Mouse (Mus musculus) heart, postnatal 0 days (tissue): ENCODE data around the gene Bola1. TPM values are rescaled to one million over a fixed set of nuclear protein-coding genes. Genes with fewer than 3 reads are reported as not detected.

ENCODE experiments used
- ATAC-seq: fragments of 200-750 bp; cut with Nextera tagmentation; 2 replicates; pipeline ENCODE4 v1.8.0; 2017; ENCODE audit warnings: low read depth, moderate number of reproducible peaks, moderate library complexity; ENCODE audit not compliant: insufficient read depth
- DNase-seq: peaks from one replicate; pipeline ENCODE4 v3.0.0-alpha.2; 2016; ENCODE audit warnings: low spot score
- H3K27ac ChIP-seq: fragments of 300-500 bp; sonication (generic); 2 replicates; pipeline ENCODE4 v1.5.1; 2014; ENCODE audit warnings: low read depth, mild to moderate bottlenecking
- H3K27me3 ChIP-seq: fragments of 300-500 bp; sonication (generic); 2 replicates; pipeline ENCODE4 v1.6.1; 2014; ENCODE audit warnings: low read length, mixed read lengths; ENCODE audit not compliant: control insufficient read depth, insufficient read depth
- H3K36me3 ChIP-seq: fragments of 300-500 bp; sonication (generic); replicated peaks from 2 replicates; pipeline ENCODE4 v1.6.1; 2014; ENCODE audit warnings: low read length, mixed read lengths; ENCODE audit not compliant: control insufficient read depth, insufficient read depth
- H3K4me1 ChIP-seq: fragments of 300-500 bp; sonication (generic); 2 replicates; pipeline ENCODE4 v1.6.1; 2014; ENCODE audit warnings: antibody characterized with exemption; ENCODE audit not compliant: control insufficient read depth, insufficient read depth
- H3K4me2 ChIP-seq: fragments of 300-500 bp; sonication (generic); 2 replicates; pipeline ENCODE4 v1.6.1; 2014; ENCODE audit warnings: low read depth, mild to moderate bottlenecking, low read length, moderate library complexity
- H3K4me3 ChIP-seq: fragments of 300-500 bp; sonication (generic); 2 replicates; pipeline ENCODE4 v1.5.1; 2014; ENCODE audit warnings: low read depth, low read length
- H3K9ac ChIP-seq: fragments of 300-500 bp; sonication (generic); replicated peaks from 2 replicates; pipeline ENCODE4 v1.6.1; 2014; ENCODE audit warnings: low read depth, low read length, mixed read lengths
- H3K9me3 ChIP-seq: fragments of 300-500 bp; sonication (generic); replicated peaks from 2 replicates; pipeline ENCODE4 v1.6.1; 2016; ENCODE audit warnings: low read length; ENCODE audit not compliant: control insufficient read depth
- CTCF ChIP-seq: IDR thresholded peaks from 2 replicates; pipeline ENCODE4 v1.5.1; 2016; ENCODE audit warnings: antibody characterized with exemption, control low read depth, low read depth
- EP300 ChIP-seq: IDR thresholded peaks from 2 replicates; pipeline ENCODE4 v1.6.1; 2016; ENCODE audit warnings: antibody characterized with exemption, low read depth
- WGBS: fragments of 180-500 bp; shearing (Covaris S2); extraction: QIAGEN DNeasy Blood & Tissue Kit; methylation state at CpG from one replicate; pipeline ENCODE4 v1.1.7; 2014; 5-methylcytosine and 5-hydroxymethylcytosine counted together
- polyA plus RNA-seq: library from polyadenylated mRNA; unstranded; fragments of >200 nt; fragmentation: Nextera tagmentation; extraction: Ambion mirVana; gene quantifications from 2 replicates; pipeline ENCODE4 v1.2.1, GENCODE M21; 2015
- total RNA-seq: library from RNA; depleted of rRNA; stranded (reverse); fragments of >200 nt; gene quantifications from 2 replicates; pipeline ENCODE4 v1.2.3, GENCODE M21; 2014; ENCODE audit warnings: low replicate concordance

The Bola1 gene
- total and polyA plus RNA-seq, 2 experiments from 2014 or later: 30.0 to 55.3 TPM

DNA sequence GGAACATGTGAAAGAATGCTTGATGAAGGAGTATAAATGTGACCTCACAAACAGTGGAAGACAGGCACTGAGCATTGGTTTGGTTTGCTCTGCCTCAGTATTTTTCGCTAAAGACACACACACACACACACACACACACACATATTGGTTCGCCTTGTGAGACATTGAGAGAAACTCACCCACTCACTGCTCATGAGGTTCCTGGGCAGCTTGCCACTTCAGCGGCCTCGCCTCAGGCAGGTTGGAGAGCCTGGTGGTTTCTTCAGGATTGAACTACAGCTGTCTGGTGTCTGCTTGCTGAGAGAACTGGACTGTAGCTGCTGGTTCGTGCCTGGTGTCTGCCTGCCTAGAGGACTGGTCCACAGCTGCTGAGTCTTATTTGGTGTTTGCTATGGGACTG is 40.7 kb upstream of the Bola1 start:
- Histone ChIP-seq H3K27ac (no peak overlapping the region), H3K27me3 (no peaks in the 10 kb centered on the region), H3K36me3 (no peaks in the 10 kb centered on the region), H3K9ac (no peak overlapping the region), H3K4me3 (no peak overlapping the region), H3K4me2 (no peak overlapping the region), H3K9me3 (no peaks in the 10 kb centered on the region), H3K4me1 (peaks cover 21% of the 10 kb centered on the region; the same call in 1 of the 2 replicates)
- no peak for DNase-seq
- TF ChIP-seq EP300: no peak
- no peak for TF ChIP-seq CTCF
- ATAC-seq: no peak
- WGBS: 90% methylated on average over 5 of the region's 5 CpGs

DNA sequence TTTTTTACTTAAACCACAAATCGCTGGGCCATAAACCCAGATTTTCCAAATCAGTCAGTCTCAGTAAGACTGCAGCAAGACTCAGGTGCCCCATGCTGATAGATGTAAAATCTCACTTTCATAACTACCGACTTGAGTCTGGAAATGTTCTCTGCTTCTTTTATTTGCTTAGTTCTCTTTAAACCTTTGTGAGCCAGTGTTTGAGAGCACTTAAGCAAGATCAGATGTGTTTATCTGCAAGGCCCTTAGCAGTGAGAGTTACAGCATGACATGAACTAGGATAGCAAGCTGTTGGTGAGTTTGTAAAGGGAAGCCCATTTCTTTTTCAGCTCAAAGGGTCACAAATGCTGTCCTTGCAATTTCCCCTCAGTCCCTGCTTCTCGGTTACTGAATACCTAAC is 37.7 kb upstream of the Bola1 start:
- Histone ChIP-seq H3K36me3 (no peaks in the 10 kb centered on the region), H3K4me2 (no peak overlapping the region), H3K9ac (no peak overlapping the region), H3K27ac (no peak overlapping the region), H3K9me3 (no peaks in the 10 kb centered on the region), H3K4me1 (peaks cover 12% of the 10 kb centered on the region; the same call in 1 of the 2 replicates), H3K27me3 (no peaks in the 10 kb centered on the region), H3K4me3 (no peak overlapping the region)
- 77% methylated on average over 3 of the region's 3 CpGs for WGBS
- no peak for DNase-seq
- TF ChIP-seq CTCF: no peak
- TF ChIP-seq EP300: no peak
- no peak for ATAC-seq

DNA sequence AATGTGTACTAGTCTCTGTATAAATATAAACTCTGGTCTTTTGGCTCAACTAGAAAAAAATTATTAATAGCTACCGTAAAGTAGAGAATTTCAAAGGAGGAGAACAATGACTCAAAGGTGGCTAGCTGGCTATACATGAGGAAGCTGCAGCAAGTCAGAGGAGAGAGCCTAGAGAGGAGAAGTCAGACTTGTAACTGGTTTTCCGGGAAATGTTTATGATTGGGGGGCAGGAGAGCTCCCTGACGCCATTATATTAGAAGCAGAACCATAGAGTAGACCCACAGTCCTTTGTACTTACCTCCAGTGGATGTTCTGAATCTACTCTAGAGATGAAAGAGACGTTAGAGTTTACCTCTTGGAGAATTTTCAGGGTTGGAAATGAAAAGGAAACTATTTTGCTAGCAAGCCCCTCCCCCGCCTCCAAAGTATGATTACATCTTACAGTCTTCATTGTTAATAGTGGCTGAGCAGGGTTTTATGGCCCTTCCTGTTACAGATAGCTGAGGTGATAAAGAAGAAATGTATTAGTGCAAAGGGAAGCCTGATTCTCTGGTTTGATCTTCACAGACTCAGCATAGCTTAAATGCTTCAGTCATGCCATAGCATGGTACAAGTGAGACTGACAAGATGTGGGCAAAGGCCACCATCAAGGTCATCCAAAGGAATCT is 36.6 kb upstream of the Bola1 start:
- H3K9me3 ChIP-seq: no peaks in the 10 kb centered on the region
- H3K27me3 ChIP-seq: no peaks in the 10 kb centered on the region
- peak overlapping the region; percentile 16; the same call in 1 of the 2 replicates for H3K27ac ChIP-seq
- H3K4me3 ChIP-seq: no peak overlapping the region
- H3K4me1 ChIP-seq: 0 out of 2 replicates have a peak, but pooled peaks cover 7% of the 10 kb centered on the region
- no peaks in the 10 kb centered on the region for H3K36me3 ChIP-seq
- H3K9ac ChIP-seq: no peak overlapping the region
- H3K4me2 ChIP-seq: no peak overlapping the region
- 64% methylated on average over 5 of the region's 5 CpGs for WGBS
- DNase-seq (no peak), ATAC-seq (no peak)
- TF ChIP-seq EP300 (no peak), CTCF (no peak)

DNA sequence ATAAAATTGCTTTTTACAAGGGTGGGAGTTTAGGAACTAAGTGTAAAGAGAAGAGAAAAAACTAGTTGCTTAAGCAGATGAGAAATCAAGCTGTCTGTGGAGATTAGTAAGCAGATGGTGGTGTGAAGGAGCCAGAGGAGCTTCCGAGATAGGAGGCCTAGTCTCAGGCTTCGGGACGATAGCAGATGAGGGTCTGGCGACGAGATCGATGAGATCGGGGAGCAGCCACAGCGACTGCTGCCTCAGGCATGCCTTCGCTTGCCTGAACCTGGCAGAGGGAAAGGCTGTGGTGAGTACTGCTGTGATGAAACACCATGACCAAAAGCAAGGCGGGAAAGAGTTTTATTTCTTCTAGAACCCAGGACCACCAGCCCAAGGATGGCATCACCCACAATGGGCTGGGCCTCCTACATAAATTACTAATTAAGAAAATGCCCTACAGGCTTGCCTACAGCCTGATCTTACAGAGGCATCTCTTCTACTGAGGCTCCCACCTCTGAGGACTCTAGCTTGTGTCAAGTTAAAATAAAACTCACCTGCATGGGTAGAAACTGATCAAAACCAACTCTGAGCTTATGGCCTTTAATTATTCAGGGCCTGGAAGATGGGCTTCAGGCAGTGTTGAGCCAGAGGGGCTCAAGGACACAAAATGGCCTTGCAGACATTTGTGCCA is 35.3 kb upstream of the Bola1 start:
- TF ChIP-seq CTCF: no peak
- no peak for TF ChIP-seq EP300
- Histone ChIP-seq H3K9ac (no peak overlapping the region), H3K4me2 (no peak overlapping the region), H3K4me3 (no peak overlapping the region), H3K27me3 (no peaks in the 10 kb centered on the region), H3K36me3 (no peaks in the 10 kb centered on the region), H3K4me1 (0 out of 2 replicates have a peak, but pooled peaks cover 12% of the 10 kb centered on the region), H3K27ac (no peak overlapping the region), H3K9me3 (no peaks in the 10 kb centered on the region)
- DNase-seq (no peak), ATAC-seq (no peak)
- 34% methylated on average over 10 of the region's 10 CpGs for WGBS

DNA sequence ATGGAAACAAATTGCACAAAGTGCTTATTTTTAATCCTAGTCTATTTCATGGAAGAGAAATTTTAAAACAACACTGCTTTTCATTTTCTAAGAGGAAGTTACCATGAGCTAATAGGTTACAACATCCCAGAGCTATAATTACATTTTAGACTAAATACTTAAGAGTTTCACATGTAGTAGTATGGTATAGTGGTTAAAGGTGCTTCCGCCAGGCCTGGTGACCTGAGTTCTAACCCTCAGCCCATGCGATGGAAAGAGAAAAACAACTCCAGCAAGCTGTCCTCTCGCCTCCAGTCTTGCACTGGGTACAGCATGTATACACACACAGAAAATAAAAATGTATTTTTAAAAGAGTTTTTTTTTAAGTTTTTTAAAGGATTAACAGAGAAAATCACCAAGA is 32.3 kb upstream of the Bola1 start:
- Histone ChIP-seq H3K36me3 (no peaks in the 10 kb centered on the region), H3K4me1 (peaks cover 31% of the 10 kb centered on the region; the same call in 1 of the 2 replicates), H3K9ac (no peak overlapping the region), H3K27ac (no peak overlapping the region), H3K4me3 (no peak overlapping the region), H3K4me2 (no peak overlapping the region), H3K9me3 (no peaks in the 10 kb centered on the region), H3K27me3 (no peaks in the 10 kb centered on the region)
- 92% methylated on average over 3 of the region's 3 CpGs for WGBS
- DNase-seq: no peak
- ATAC-seq: no peak
- no peak for TF ChIP-seq CTCF
- TF ChIP-seq EP300: no peak
